Mouse (Mus musculus) liver, embryonic 14.5 days (tissue): Measurements from ENCODE around the gene Pxk.

Experiments used
- CTCF ChIP-seq: IDR thresholded peaks from 2 replicates; pipeline ENCODE4 v1.5.1; 2016; ENCODE audit warnings: antibody characterized with exemption, low read depth, control low read depth
- EP300 ChIP-seq: IDR thresholded peaks from 2 replicates; pipeline ENCODE4 v1.6.1; 2016; ENCODE audit warnings: antibody characterized with exemption, low read depth

- TF ChIP-seq CTCF (no peak), EP300 (no peak)
These were observed 60.7 kb downstream of the Pxk start for GRCm38 (mm10) chr14:8158721-8159120.
